Mouse (Mus musculus) heart, postnatal 25 days (tissue): ENCODE results near the gene Nde1. TPM values are rescaled to one million over a fixed set of nuclear protein-coding genes. Genes with fewer than 3 reads are reported as not detected.
A peak's percentile ranks its signal among the peaks of the same experiment; 100 is the strongest.

Experiments used
- microRNA-seq: library from miRNA; unstranded; fragments of <30 nt; microRNA quantifications from one replicate; pipeline ENCODE4 v1.2.0, GENCODE M21; 2022
- total RNA-seq, 2 experiments: library from RNA; stranded (reverse); gene quantifications; 2 replicates each; pipeline ENCODE4 v1.2.3; 2021

Gene Nde1
- total RNA-seq, 2 experiments from 2014 or later = 30.0 TPM

Small RNA genes within 50 kb of the gene (microRNA-seq; reads per million reads assigned to microRNA genes)
- not detected for gene Gm27671
- gene Mir484 = 1,809 reads per million, percentile 83 among the genes with 10 or more reads in this experiment

Other genes starting within 250 kb of the Nde1 start
- not detected for gene 2900011O08Rik, start 176.7 kb upstream of the Nde1 start, total RNA-seq
- gene Ifitm7, start 176.4 kb upstream of the Nde1 start, total RNA-seq = not detected
- gene Marf1, start 76 bp downstream of the Nde1 start, total RNA-seq = 10 to 100 TPM; 29.3 to 34.2 TPM
- 10 to 100 TPM; 19.5 to 30.0 TPM for gene Myh11, start 128.1 kb downstream of the Nde1 start, total RNA-seq
- gene Fopnl, start 154.1 kb downstream of the Nde1 start, total RNA-seq = 10 to 100 TPM; 60.0 to 63.6 TPM
- 10 to 100 TPM; 19.0 to 26.9 TPM for gene Abcc1, start 198.3 kb downstream of the Nde1 start, total RNA-seq